Mouse (Mus musculus): ENCODE data around the gene Abat. TPM values are rescaled to one million over a fixed set of nuclear protein-coding genes. Genes with fewer than 3 reads are reported as not detected.

Gene Abat
- total and polyA plus RNA-seq, 2 experiments, result 150 to 168 TPM

GRCm38 (mm10) chr16:8491743-8492490, 21.3 kb upstream of the Abat start:
- H3K4me1 ChIP-seq (ENCODE audit: control insufficient read depth, insufficient read depth, low read length), result no peaks in the 10 kb centered on the region
- H3K4me3 ChIP-seq (ENCODE audit: insufficient read depth, low read depth, low read length), result no peak overlapping the region
- H3K9ac ChIP-seq (ENCODE audit: low read depth, low read length), result no peak overlapping the region
- WGBS, result 62% methylated on average over 13 of the region's 13 CpGs
- no peaks in the 10 kb centered on the region for H3K27me3 ChIP-seq (ENCODE audit: control insufficient read depth, insufficient read depth, low read length)
- no peak for TF ChIP-seq POLR2A (IDR thresholded peaks at IDR 0.05; ENCODE audit: extremely low read depth, insufficient read depth, low read length)
- TF ChIP-seq CTCF (IDR thresholded peaks at IDR 0.05; ENCODE audit: low read depth, low read length), result no peak
- H3K36me3 ChIP-seq (ENCODE audit: control insufficient read depth, insufficient read depth, low read length), result no peaks in the 10 kb centered on the region
- no peak overlapping the region for H3K27ac ChIP-seq (replicated peaks; ENCODE audit: insufficient read depth, low read depth, low read length)
- H3K79me2 ChIP-seq (ENCODE audit: control insufficient read depth, insufficient read depth, low read length), result no peaks in the 10 kb centered on the region
- no peak for DNase-seq (ENCODE audit: extremely low read depth, low read depth, low spot score)

GRCm38 (mm10) chr16:8494268-8494667, 19.0 kb upstream of the Abat start:
- TF ChIP-seq CTCF (IDR thresholded peaks at IDR 0.05; ENCODE audit: low read depth, low read length) (peak; percentile 69), POLR2A (IDR thresholded peaks at IDR 0.05; ENCODE audit: extremely low read depth, insufficient read depth, low read length) (no peak)
- Histone ChIP-seq H3K9ac (ENCODE audit: low read depth, low read length) (no peak overlapping the region), H3K4me1 (ENCODE audit: control insufficient read depth, insufficient read depth, low read length) (no peaks in the 10 kb centered on the region), H3K27ac (replicated peaks; ENCODE audit: insufficient read depth, low read depth, low read length) (no peak overlapping the region), H3K27me3 (ENCODE audit: control insufficient read depth, insufficient read depth, low read length) (no peaks in the 10 kb centered on the region), H3K4me3 (ENCODE audit: insufficient read depth, low read depth, low read length) (no peak overlapping the region), H3K79me2 (ENCODE audit: control insufficient read depth, insufficient read depth, low read length) (no peaks in the 10 kb centered on the region), H3K36me3 (ENCODE audit: control insufficient read depth, insufficient read depth, low read length) (no peaks in the 10 kb centered on the region)
- 25% methylated on average over 4 of the region's 4 CpGs for WGBS
- DNase-seq (ENCODE audit: extremely low read depth, low read depth, low spot score), result peak; percentile 56

- H3K4me1 ChIP-seq (ENCODE audit: control insufficient read depth, insufficient read depth, low read length), result no peaks in the 10 kb centered on the region
- TF ChIP-seq POLR2A (IDR thresholded peaks at IDR 0.05; ENCODE audit: extremely low read depth, insufficient read depth, low read length) (no peak), CTCF (IDR thresholded peaks at IDR 0.05; ENCODE audit: low read depth, low read length) (no peak)
- H3K27me3 ChIP-seq (ENCODE audit: control insufficient read depth, insufficient read depth, low read length), result no peaks in the 10 kb centered on the region
- no peaks in the 10 kb centered on the region for H3K79me2 ChIP-seq (ENCODE audit: control insufficient read depth, insufficient read depth, low read length)
- no peak overlapping the region for H3K27ac ChIP-seq (replicated peaks; ENCODE audit: insufficient read depth, low read depth, low read length)
- H3K9ac ChIP-seq (ENCODE audit: low read depth, low read length), result no peak overlapping the region
- H3K4me3 ChIP-seq (ENCODE audit: insufficient read depth, low read depth, low read length), result no peak overlapping the region
- 72% methylated on average over 2 of the region's 2 CpGs for WGBS
- no peak for DNase-seq (ENCODE audit: extremely low read depth, low read depth, low spot score)
- H3K36me3 ChIP-seq (ENCODE audit: control insufficient read depth, insufficient read depth, low read length), result no peaks in the 10 kb centered on the region
These were observed 16.3 kb upstream of the Abat start for GRCm38 (mm10) chr16:8496967-8497366.

- no peaks in the 10 kb centered on the region for H3K4me1 ChIP-seq (ENCODE audit: control insufficient read depth, insufficient read depth, low read length)
- WGBS, result 50% methylated on average over 2 of the region's 2 CpGs
- no peaks in the 10 kb centered on the region for H3K27me3 ChIP-seq (ENCODE audit: control insufficient read depth, insufficient read depth, low read length)
- DNase-seq (ENCODE audit: extremely low read depth, low read depth, low spot score), result no peak
- no peak overlapping the region for H3K27ac ChIP-seq (replicated peaks; ENCODE audit: insufficient read depth, low read depth, low read length)
- H3K79me2 ChIP-seq (ENCODE audit: control insufficient read depth, insufficient read depth, low read length), result no peaks in the 10 kb centered on the region
- no peak overlapping the region for H3K9ac ChIP-seq (ENCODE audit: low read depth, low read length)
- H3K4me3 ChIP-seq (ENCODE audit: insufficient read depth, low read depth, low read length), result no peak overlapping the region
- TF ChIP-seq POLR2A (IDR thresholded peaks at IDR 0.05; ENCODE audit: extremely low read depth, insufficient read depth, low read length) (no peak), CTCF (IDR thresholded peaks at IDR 0.05; ENCODE audit: low read depth, low read length) (no peak)
- no peaks in the 10 kb centered on the region for H3K36me3 ChIP-seq (ENCODE audit: control insufficient read depth, insufficient read depth, low read length)
These were observed 9.0 kb upstream of the Abat start for GRCm38 (mm10) chr16:8504271-8504670.

GRCm38 (mm10) chr16:8509894-8510293, 3.3 kb upstream of the Abat start:
- no peak overlapping the region for H3K4me3 ChIP-seq (ENCODE audit: insufficient read depth, low read depth, low read length)
- WGBS, result 89% methylated on average over 5 of the region's 5 CpGs
- no peak for DNase-seq (ENCODE audit: extremely low read depth, low read depth, low spot score)

GRCm38 (mm10) chr16:8512830-8513229, 399 bp upstream of the Abat start:
- peak overlapping the region; percentile 15 for H3K9ac ChIP-seq (ENCODE audit: low read depth, low read length)
- peaks cover 18% of the 10 kb centered on the region for H3K4me1 ChIP-seq (ENCODE audit: control insufficient read depth, insufficient read depth, low read length)
- peak overlapping the region; percentile 48 for H3K27ac ChIP-seq (replicated peaks; ENCODE audit: insufficient read depth, low read depth, low read length)
- H3K4me3 ChIP-seq (ENCODE audit: insufficient read depth, low read depth, low read length), result peak overlapping the region; percentile 51
- H3K36me3 ChIP-seq (ENCODE audit: control insufficient read depth, insufficient read depth, low read length), result no peaks in the 10 kb centered on the region
- H3K27me3 ChIP-seq (ENCODE audit: control insufficient read depth, insufficient read depth, low read length), result no peaks in the 10 kb centered on the region
- peaks cover 17% of the 10 kb centered on the region; the same call in 1 of the 2 replicates for H3K79me2 ChIP-seq (ENCODE audit: control insufficient read depth, insufficient read depth, low read length)
- DNase-seq (ENCODE audit: extremely low read depth, low read depth, low spot score), result peak; percentile 53
- WGBS, result 0% methylated on average over 5 of the region's 5 CpGs
- TF ChIP-seq POLR2A (IDR thresholded peaks at IDR 0.05; ENCODE audit: extremely low read depth, insufficient read depth, low read length), result no peak
- peak; percentile 36 for TF ChIP-seq CTCF (IDR thresholded peaks at IDR 0.05; ENCODE audit: low read depth, low read length)

More at GRCm38 (mm10) chr16:8509894-8510293, 3.3 kb upstream of the Abat start:
- no peak overlapping the region for H3K27ac ChIP-seq (replicated peaks; ENCODE audit: insufficient read depth, low read depth, low read length)
- H3K9ac ChIP-seq (ENCODE audit: low read depth, low read length), result no peak overlapping the region
- no peaks in the 10 kb centered on the region for H3K36me3 ChIP-seq (ENCODE audit: control insufficient read depth, insufficient read depth, low read length)
- H3K4me1 ChIP-seq (ENCODE audit: control insufficient read depth, insufficient read depth, low read length), result peaks cover 9% of the 10 kb centered on the region; the same call in 1 of the 2 replicates
- H3K27me3 ChIP-seq (ENCODE audit: control insufficient read depth, insufficient read depth, low read length), result no peaks in the 10 kb centered on the region
- TF ChIP-seq POLR2A (IDR thresholded peaks at IDR 0.05; ENCODE audit: extremely low read depth, insufficient read depth, low read length) (no peak), CTCF (IDR thresholded peaks at IDR 0.05; ENCODE audit: low read depth, low read length) (no peak)
- no peaks in the 10 kb centered on the region; the same call in 1 of the 2 replicates for H3K79me2 ChIP-seq (ENCODE audit: control insufficient read depth, insufficient read depth, low read length)

Data from liver, adult 2 months (tissue).